Mouse (Mus musculus): ENCODE measurements around the gene Ttf1.

GRCm38 (mm10) chr2:29099646-29100045 is 39.6 kb downstream of the Ttf1 start:
- no peak for TF ChIP-seq POLR2A (IDR thresholded peaks at IDR 0.05; ENCODE audit: low read depth, low read length)
- no peak for TF ChIP-seq CTCF (IDR thresholded peaks at IDR 0.05; ENCODE audit: extremely low read depth, insufficient read depth, insufficient read length, insufficient replicate concordance)
